Mouse (Mus musculus): ENCODE results near the gene Uqcc2.
A peak's percentile ranks its signal among the peaks of the same experiment; 100 is the strongest.

Gene Uqcc2

DNA sequence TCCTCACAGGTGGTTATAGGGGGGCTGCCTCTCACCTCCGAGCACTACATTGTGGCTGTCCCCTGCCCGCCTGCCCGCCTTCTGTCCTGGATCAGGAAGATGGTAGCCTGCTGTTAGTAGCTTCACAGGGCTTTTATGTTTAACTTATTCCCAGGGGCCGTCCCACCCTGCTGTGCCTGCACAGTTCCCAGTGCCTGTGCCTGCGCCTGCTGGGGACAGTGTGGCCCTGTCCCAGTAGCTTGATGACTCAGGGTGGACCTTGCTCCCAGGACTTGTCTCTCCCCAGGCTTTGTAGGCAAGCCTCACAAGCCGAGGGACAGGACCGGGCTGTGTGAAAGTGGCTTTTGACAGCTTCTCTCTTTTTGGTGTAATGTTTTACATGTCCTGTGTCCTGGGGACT is 11.9 kb downstream of the Uqcc2 start:
- DNase-seq: no peak

DNA sequence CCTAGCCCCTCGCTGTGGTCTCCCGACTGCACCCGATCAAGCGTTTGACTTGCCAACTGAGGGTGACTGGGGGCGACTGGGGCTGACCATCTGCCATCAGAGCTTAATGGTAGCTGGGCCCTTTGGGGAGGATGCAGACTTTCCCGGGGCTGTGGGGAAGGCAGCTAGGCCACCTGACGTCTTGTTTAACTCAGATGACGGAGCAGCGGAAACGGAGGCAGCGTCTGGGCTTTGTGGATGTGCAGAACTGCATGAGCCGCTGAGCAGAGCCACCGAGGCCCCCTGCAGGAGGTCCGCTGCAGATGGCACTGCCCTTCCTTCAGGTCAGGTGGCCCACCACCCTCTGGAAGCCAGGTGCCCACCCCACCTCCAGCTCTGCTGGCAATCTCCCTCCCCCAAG is 12.4 kb downstream of the Uqcc2 start:
- DNase-seq: peak; percentile 55

DNA sequence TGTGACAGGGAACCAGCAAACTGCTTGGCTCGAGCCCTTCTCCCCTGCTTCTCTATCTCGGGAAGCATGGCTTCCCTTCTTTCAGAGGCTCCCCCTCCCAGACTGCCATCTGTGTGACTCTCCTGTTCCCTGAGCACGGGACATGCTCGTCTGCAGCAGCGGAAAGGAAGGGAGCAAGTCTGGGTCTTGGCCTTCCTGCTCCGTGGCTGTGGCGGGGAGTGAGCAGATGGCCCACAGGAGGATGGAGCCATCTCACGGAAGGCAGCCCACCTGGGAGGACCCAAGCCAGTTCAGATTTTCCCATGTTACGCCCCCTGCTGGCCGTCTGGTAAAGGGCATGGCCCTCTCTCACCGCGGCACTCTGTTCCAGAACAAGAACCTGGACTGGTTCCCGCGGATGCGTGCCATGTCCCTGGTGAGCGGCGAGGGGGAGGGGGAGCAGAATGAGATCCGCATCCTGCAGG is 13.1 kb downstream of the Uqcc2 start:
- peak; percentile 98 for DNase-seq

DNA sequence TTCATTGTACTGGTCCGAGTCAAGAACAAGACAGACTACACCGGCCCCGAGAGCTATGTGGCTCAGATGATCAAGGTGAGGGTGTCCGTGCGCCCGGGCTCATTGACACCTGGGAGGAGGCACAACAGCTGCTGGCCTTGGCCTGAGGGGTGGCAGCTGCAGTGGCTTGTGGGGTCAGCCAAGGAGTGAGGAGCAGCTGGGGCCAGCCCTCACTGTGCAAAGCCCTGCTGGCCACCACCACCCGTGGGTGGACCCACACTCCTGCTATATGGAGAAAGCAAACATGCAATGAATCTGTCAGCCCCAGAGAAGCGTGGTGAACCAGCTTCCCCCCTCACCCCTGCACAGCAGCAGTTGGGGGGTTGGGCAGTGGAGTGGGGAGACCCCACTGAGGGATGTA is 13.8 kb downstream of the Uqcc2 start:
- DNase-seq: no peak

DNA sequence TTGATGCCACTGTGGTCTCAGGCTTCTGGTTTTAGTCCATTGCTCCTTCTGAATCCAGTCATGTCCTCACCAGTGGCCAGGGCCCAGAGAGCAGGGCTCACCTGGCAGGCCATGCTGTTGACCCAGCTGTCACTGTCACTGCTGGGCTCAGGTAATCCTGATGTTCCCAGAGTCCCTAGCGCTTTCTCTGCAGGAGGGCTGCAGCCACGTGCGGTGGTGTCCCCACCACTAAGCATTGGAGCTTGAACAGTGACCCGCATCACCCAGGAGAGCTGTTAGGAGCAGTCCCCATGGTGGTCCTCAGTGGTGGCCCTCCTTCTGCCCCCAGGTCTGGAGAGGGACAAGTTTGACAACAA is 14.2 kb downstream of the Uqcc2 start:
- DNase-seq: no peak

DNA sequence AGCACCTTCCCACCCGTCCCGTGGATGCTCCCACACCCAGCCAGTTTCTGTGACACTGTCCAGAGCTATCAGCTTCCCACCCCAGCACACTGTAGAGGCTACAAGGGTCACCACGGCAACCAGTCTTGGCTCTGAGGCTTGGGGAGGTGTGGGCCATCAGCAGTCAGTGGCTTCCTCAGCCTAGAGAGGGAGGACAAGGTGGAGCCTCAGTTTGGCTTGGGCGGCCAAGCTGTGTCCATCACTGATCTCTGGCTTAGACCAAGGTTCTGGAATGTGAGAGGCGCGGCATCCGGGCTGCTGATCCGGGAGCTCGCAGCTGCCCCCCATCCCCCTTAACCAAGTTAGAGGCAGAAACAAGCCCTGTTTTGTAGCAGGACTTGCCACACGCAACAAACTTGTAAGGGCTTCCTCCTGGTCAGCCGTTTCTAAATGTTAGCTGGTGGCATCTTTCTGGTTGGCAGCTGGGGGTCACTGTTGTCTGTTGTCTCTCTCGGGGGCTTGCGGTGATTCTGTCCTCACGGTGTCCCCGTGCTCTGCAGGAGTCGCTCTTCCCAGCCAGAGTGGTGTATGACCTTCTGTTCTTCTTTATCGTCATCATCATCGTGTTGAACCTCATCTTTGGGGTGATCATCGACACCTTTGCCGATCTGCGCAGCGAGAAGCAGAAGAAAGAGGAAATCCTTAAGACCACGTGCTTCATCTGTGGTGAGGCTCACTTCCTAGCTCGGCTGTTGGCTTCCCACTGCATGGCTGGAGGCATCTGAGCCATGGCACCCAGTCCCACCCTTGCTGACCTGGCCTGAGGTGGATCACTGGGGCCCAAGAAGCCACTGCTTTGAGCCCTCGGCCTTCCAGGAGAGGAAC is 14.8 kb downstream of the Uqcc2 start:
- no peak for DNase-seq

DNA sequence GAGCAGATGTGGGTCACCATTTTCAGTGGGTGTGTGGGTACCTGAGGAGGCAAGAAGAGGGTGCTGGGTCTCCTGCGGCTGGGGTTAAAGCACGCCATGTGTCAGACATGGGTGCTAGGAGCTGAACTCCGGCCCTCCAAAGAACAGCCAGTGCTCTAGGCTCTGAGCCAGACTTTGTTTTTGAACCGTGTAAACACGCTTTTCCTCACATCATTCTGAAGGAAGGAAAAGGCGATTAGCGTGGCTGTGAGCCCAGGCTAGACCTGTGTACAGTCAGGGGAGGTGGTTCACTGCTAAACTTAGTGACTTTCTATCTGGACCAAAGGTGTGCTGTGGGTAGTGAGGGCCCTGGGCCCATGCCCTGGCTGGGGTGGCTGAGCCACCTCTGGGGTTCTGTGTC is 23.6 kb downstream of the Uqcc2 start:
- DNase-seq: no peak

DNA sequence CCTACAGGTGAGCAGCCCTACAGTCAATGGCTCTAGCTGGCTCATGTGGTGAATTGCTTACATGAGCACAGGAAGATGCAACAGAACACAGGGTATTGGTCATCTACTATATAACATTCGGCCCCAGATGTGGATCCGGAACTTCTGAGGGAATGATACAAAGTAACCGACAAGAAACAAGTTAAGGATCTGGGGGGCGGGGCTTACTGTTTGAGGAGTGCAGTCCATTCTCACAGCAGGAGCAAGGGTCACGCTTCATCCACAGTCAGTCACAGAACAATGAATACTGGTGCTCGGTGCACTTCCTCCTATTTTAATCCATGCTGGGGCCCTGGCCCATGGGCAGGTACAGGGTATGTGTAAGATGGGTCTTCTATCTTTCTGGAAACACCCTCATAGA is 25.8 kb downstream of the Uqcc2 start:
- DNase-seq: no peak

DNA sequence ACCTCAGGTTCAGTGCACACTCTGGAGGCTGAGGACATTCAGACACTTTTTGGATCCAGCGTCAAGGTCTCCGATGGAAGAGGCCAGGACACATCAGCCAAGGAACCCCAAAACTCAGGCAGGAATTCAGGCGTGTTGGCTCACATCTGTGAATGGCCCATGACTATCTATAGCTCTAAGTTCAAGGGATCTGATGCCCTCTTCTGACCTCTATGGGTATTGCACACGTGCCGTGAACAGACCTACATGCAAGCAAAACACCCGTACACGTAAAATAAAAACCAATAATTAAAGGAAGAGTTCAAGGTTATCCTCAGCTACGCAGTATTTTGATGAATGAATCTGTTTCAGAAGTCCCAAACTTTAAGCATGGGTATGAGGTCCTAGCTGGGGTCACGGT is 27.0 kb downstream of the Uqcc2 start:
- DNase-seq: no peak

DNA sequence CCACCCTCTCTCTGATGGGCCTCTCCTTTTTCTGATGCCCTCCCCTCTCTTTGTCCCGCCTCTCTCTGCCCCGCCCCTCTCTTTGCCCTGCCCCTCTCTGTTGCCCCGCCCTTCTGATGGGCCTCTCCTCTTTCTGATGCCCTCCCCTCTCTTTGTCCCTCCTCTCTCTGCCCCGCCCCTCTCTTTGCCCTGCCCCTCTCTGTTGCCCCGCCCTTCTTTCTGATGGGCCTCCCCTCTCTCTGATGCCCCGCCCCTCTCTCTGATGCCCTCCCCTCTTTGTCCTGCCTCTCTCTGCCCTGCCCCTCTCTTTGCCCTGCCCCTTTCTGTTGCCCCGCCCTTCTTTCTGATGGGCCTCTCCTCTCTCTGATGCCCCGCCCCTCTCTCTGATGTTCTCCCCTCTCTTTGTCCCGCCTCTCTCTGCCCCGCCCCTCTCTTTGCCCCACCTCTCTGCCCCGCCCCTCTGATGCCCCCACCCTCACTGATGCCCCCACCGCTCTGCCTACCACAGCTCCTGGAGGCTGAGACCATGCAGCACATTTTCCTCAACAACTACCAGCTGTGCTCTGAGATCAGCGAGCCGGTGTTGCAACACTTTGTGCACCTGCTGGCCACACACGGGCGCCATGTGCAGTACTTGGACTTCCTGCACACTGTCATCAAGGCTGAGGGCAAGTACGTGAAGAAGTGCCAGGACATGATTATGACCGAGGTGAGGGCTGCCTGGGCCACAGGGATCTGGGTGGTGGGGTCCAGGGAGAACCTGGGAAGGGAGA is 27.8 kb downstream of the Uqcc2 start:
- no peak for DNase-seq

DNA sequence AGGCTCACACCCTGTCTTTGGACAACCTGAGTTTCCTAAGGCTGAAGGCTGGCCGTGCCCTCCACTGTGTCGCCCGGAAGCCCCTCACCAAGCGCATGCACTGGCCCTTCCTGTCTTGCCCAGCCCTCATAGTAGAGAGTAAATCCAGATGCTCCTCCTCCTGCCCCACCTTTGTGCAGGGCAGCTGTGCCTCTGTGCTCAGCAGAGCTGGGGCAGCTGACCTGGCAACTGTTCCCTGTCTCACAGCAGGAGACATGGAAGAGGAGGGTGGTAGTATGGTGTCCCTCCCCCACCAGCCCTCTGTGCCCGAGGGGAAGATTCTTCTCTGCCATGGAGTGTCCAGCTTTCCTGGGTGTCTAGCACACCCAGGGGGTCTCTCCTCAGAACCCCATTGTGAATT is 32.0 kb downstream of the Uqcc2 start:
- no peak for DNase-seq

DNA sequence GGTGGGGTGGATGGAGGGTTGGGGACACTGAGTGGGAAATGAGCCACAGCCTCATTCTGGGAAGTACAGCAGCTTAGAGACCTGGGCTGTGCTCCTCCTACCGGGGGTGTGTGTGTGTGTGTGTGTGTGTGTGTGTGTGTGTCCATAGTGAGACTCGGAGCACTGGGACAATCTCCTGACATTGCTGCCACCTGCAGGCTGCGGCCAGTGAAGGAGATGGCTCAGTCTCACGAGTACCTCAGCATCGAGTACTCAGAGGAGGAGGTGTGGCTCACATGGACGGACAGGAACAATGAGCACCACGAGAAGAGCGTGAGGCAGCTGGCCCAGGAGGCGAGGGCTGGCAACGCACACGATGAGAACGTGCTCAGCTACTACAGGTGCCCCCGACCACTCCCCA is 38.0 kb downstream of the Uqcc2 start:
- DNase-seq: no peak

DNA sequence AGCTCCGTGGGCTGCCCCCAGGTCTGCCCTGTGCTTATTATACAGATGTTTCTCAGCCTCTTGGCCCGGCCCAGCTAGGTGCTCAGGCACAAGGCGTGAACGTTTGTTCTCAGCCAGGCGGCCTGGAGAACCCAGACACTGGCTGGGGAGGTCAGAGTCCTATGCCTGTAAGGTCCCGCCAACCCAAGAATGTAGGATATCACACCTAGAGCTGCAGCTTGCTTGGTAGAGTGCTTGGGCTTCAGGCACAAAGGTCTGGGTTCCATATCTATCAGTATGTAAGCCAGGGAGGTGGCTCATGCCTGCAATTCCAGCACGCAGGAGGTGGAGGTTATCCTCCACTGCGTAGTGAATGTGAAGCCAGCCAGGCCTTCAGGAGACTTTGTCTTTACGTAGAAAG is 43.6 kb downstream of the Uqcc2 start:
- no peak for DNase-seq

DNA sequence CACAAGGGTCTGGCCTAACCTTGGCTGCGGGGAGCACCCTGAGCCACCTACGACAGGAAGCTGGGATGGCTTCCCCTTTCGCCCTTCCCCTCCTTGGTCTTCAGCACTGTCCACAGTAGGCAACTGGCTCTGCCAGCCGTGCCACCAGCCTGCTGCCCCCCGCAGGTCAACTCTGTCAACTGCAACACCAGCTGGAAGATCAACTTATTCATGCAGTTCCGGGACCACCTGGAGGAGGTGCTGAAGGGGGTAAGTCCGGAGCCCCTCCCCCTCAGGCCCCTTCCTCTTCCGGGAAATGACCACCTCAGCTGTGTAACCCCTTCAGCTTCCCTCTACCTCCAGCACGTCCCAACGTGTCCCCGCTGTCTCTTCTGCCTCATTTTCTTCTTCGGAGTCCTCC is 46.3 kb downstream of the Uqcc2 start:
- no peak for DNase-seq

DNA sequence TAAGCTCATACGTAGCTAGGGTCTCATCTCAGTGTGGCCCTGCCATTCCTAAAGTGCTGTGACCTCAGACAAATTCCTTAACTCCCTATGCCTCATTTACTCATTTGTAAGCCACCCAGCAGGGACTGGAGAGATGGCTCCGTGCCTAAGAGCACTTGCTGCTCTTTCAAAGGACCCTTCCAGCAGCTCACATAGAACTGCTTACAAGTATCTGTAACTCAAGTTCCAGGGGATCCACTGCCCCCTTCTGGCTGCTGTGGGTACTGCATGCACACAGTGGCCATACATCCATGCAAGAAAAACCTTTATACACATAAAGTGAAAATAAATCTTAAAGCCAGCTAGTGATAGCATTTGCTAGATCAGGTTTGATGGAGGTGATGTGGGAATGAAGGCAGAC is 48.0 kb downstream of the Uqcc2 start:
- DNase-seq: no peak

DNA sequence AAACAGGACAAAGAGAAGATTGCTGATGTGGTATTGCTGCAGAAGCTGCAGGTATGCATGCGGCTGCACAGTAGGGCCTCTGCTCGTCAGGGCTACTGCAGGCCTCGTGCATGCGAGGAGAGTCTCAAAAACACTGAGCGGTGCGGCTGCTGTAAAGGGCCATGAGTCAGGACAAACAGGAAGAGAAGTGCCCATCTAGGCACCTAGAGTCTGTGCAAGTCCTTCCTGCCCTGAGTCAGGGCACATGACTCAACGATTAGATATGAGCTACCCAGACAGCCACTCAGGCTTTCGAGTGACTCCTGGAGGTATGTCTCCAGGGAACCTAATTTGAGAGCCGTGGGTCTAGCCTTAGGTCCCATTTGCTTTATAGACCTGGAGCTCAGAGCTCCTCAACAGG is 50.1 kb downstream of the Uqcc2 start:
- no peak for DNase-seq

DNA sequence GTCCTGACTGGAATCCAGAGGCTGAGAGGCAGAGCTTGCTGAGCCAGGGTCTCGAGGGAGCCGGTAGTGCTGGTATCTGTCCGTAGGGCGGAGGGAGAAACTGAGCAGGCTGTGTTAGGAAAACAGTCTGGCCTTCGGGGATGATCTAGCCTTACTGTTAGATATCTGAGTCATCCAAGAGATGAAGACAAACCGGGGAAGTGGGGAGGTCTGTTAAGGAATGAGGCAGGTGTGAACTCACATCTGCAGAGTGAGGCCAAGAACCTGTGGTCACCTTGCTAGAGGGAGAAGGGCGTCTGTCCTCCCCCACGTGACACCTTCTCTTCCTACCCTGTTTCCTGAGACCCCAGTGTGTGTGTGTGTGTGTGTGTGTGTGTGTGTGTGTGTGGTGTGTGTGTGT is 50.9 kb downstream of the Uqcc2 start:
- no peak for DNase-seq

DNA sequence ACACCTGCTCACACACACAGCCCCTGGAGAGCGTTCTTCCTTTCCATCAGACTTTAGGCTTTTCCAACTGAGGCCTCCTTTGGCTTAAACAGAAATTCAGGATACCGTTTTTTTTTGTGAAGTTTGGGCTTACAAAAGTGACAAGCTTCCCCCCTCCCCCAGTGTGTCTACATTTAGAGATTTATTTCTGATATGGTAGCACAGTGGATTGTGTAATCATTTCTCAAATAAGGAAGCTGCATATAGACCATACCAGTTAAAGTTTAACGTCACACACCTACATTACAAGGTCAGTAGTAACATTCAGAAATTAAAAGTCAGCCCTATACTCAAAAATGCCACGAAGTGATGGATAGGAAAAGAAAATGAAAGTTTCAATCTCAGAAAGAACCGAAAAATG is 51.8 kb downstream of the Uqcc2 start:
- DNase-seq: no peak

DNA sequence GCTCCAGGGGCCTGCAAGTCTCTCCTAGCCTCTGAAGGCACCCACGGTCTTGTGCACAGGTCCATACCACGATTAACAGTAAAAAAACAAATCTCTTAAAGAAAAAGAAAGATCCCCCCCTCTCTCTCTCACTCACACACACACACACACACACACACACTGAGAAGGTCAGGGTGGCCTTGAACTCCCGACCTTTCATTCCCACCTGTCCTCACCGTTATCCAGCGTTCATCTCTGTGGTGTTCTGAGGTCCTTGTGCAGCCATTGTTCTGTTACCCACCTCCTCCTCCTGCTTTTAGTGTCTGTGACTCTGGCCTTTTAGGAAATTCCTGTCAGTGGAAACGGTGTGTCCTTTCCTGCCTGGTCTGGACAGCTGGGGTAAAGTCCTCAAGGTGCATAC is 55.2 kb downstream of the Uqcc2 start:
- no peak for DNase-seq

DNA sequence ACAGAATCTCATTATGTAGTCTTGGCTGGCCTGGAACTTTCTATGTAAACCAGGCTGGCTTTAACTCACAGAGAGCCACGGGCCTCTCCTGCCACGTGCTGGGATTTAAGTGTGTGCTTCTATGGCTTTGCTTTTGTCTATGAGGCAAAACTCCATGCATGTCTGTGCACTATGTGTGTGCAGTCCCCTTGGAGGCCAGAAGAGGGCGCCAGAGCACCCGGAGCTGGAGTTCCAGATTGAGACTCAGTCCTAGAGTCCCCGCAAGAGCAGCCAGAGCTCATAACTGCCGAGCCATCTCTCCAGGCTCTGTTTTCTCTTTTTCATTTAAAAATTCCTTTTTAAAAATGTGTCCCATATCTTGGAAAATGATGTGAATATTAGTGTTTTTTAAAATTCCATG is 55.8 kb downstream of the Uqcc2 start:
- DNase-seq: no peak

DNA sequence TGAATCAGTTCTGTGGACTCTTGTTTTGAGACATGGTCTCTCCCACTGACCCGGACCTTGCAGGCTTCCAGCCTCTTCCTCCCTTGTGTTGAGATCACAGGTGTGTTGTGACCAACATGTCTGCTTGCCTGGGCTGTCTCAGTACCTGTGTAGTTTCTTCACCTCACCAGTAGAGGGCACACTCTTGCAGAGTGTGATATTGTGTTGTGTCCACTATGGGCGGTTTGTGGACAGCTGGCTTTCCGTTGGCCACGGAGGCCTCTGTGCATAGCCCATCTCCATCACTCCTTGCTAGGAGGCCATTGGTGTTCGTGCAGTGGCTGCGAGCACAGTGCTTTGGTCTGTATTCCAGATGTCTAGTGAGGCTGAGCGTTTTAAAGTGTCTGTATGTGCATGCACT is 56.6 kb downstream of the Uqcc2 start:
- no peak for DNase-seq

DNA sequence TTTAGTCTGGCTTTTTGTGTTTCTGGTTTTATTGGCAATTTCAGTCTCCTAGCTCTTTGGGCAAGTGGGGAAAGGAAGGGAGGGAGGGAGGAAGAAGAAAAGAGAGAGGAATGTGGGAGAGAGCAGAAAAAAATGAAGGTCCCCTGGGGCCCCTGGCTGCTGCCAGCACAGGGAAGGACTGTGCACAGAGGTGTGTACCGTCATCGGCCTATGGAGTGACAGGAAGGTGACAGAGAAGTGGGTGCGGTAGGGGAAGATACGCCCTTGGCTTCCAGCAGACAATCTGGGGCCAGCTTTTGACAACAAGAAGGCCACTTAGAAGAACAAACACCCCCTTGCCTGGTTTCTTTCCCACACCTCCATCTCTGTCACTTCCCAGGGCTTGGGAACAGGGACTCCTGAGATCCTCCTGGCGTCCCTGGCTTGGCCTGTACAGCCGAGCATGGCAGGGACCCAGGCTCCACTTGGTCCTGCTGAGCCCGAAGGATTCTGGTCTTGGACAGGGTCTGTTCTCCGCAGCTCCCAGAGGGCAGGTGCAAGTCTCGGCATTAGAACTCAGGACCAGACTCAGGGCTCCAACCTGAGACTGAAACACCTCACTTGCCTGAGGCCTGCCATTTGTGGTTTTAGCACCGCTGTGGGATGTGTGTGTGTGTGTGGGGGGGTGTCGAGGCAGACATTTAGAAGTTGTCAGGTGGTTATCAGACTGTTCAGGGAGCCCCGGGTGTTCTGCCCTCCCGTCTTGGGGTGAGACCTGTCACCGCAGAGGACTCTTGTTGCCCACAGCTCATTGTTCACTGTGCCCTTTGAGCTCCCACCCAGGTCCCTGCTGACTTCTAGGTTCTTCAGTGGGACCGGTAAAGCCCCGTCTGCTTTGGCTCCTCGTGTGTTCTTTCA is 58.6 kb downstream of the Uqcc2 start:
- no peak for DNase-seq

DNA sequence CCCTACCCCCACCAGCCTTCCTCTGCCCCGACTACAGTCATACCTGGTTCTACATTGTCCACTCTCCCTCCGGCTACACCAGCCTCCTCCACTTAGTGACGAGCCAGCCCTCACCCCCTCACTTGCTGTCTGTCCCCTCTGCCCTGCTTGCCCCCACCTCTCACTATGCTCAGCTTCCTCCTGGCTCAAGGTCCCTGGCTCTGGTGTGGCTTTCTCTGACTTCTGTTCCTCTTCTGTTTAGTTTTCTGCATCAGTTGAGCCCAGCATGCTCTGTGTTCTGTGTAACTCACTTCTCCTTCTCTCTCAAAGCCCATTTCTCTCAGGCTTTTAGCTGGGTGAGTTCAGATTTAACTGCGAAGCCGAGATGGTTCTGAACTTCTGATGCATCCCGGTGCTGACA is 59.5 kb downstream of the Uqcc2 start:
- DNase-seq: no peak

DNA sequence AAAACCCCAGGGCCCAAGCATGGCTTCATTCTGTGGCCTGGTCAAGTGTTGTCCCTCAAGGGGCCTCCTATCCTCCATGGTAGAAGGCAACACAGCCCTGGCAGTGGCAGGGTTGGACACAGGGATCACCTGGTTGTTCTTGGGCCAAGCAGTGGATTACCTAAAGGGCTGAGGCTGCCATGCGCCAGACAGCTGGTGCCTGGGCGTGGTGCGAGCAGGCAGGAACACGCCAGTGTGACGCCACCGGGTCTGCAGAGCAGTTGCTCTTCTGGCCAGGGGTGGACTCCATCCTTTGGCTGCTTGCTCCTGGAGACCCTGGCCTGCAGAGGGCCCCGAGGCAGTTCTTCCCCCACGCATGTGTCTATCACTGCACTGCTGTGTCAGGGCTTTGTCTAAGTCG is 59.9 kb downstream of the Uqcc2 start:
- DNase-seq: no peak
